Mouse (Mus musculus) intestine, embryonic 14.5 days (tissue): ENCODE measurements at regions not wholly inside any gene's neighbourhood (a gene's known extent, or its start where the extent isn't known, plus 50 kb on each side); places are given as distances from the start of the nearest gene placed in this dataset.

Source experiments
- ATAC-seq: fragments of 200-750 bp; cut with Nextera tagmentation; replicated peaks from 2 replicates; pipeline ENCODE4 v1.8.0; 2017; ENCODE audit warnings: low read depth, moderate number of reproducible peaks, moderate TSS enrichment, moderate library complexity; ENCODE audit not compliant: low FRiP score, low TSS enrichment
- DNase-seq: peaks from one replicate; pipeline ENCODE4 v3.0.0-alpha.2; 2018; ENCODE audit warnings: low spot score
- H3K27ac ChIP-seq: fragments of 300-500 bp; sonication (generic); 2 replicates; pipeline ENCODE4 v1.5.1; 2014; ENCODE audit warnings: low read depth, mild to moderate bottlenecking, control low read depth
- H3K27me3 ChIP-seq: fragments of 300-500 bp; sonication (generic); replicated peaks from 2 replicates; pipeline ENCODE4 v1.6.1; 2014; ENCODE audit warnings: low read length, control low read depth; ENCODE audit not compliant: control insufficient read depth, insufficient read depth
- H3K36me3 ChIP-seq: fragments of 300-500 bp; sonication (generic); 2 replicates; pipeline ENCODE4 v1.6.1; 2014; ENCODE audit warnings: low read length, control low read depth; ENCODE audit not compliant: control insufficient read depth, insufficient read depth
- H3K4me1 ChIP-seq: fragments of 300-500 bp; sonication (generic); replicated peaks from 2 replicates; pipeline ENCODE4 v1.6.1; 2014; ENCODE audit warnings: low read length, control low read depth, mixed read lengths; ENCODE audit not compliant: control insufficient read depth, insufficient read depth
- H3K4me2 ChIP-seq: fragments of 300-500 bp; sonication (generic); 2 replicates; pipeline ENCODE4 v1.6.1; 2014; ENCODE audit warnings: low read length
- H3K4me3 ChIP-seq: fragments of 300-500 bp; sonication (generic); 2 replicates; pipeline ENCODE4 v1.5.1; 2014; ENCODE audit warnings: low read depth, low read length, control low read depth, mixed read lengths
- H3K9ac ChIP-seq: fragments of 300-500 bp; sonication (generic); 2 replicates; pipeline ENCODE4 v1.6.1; 2014; ENCODE audit warnings: mild to moderate bottlenecking, low read length
- H3K9me3 ChIP-seq: fragments of 300-500 bp; sonication (generic); 2 replicates; pipeline ENCODE4 v1.6.1; 2016; ENCODE audit warnings: low read length, control low read depth; ENCODE audit not compliant: control insufficient read depth
- WGBS: fragments of 180-500 bp; shearing (Covaris S2); extraction: QIAGEN DNeasy Blood & Tissue Kit; methylation state at CpG from one replicate; pipeline ENCODE4 v1.1.7; 2014; 5-methylcytosine and 5-hydroxymethylcytosine counted together

DNA sequence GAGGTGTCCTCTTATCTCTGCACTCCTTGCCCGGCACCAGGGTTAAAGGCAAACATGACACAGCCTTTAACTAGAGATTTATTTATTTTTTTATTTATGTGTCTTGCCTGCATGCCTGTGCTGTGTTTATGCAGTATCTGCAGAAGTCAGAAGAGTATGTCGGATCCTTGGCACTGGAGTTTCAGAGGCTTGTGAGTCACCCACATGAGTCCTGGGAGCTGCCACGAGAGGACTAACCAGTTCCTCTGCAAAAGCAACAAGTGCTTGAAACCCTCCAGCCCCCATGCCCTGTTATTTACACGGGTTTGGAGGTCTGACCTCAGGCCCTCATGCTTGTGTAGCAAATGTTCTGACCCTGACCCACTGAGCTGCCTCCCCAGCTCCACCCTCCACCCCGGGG, 210.6 kb downstream of the Sec16b start:
- Histone ChIP-seq H3K4me2 (no peak overlapping the region), H3K4me3 (no peak overlapping the region), H3K27ac (no peak overlapping the region), H3K4me1 (no peaks in the 10 kb centered on the region), H3K36me3 (no peaks in the 10 kb centered on the region), H3K9me3 (no peaks in the 10 kb centered on the region), H3K27me3 (no peaks in the 10 kb centered on the region), H3K9ac (no peak overlapping the region)
- DNase-seq (no peak), ATAC-seq (no peak)
- WGBS: 36% methylated on average over 5 of the region's 5 CpGs

GRCm38 (mm10) chr1:157721946-157722345, 215.4 kb downstream of the Sec16b start:
- Histone ChIP-seq H3K27ac (no peak overlapping the region), H3K27me3 (no peaks in the 10 kb centered on the region), H3K9ac (no peak overlapping the region), H3K9me3 (no peaks in the 10 kb centered on the region), H3K4me1 (0 out of 2 replicates have a peak, but pooled peaks cover 3% of the 10 kb centered on the region), H3K36me3 (no peaks in the 10 kb centered on the region), H3K4me3 (no peak overlapping the region), H3K4me2 (no peak overlapping the region)
- no peak for DNase-seq
- 84% methylated on average over 5 of the region's 5 CpGs for WGBS
- no peak for ATAC-seq

- Histone ChIP-seq H3K36me3 (no peaks in the 10 kb centered on the region), H3K4me3 (no peak overlapping the region), H3K9me3 (no peaks in the 10 kb centered on the region), H3K4me2 (no peak overlapping the region), H3K4me1 (no peaks in the 10 kb centered on the region), H3K9ac (no peak overlapping the region), H3K27me3 (no peaks in the 10 kb centered on the region), H3K27ac (no peak overlapping the region)
- DNase-seq (no peak), ATAC-seq (no peak)
- WGBS: 88% methylated on average over 1 of the region's 1 CpGs
Observed at GRCm38 (mm10) chr1:157731124-157731523, 224.6 kb downstream of the Sec16b start.

DNA sequence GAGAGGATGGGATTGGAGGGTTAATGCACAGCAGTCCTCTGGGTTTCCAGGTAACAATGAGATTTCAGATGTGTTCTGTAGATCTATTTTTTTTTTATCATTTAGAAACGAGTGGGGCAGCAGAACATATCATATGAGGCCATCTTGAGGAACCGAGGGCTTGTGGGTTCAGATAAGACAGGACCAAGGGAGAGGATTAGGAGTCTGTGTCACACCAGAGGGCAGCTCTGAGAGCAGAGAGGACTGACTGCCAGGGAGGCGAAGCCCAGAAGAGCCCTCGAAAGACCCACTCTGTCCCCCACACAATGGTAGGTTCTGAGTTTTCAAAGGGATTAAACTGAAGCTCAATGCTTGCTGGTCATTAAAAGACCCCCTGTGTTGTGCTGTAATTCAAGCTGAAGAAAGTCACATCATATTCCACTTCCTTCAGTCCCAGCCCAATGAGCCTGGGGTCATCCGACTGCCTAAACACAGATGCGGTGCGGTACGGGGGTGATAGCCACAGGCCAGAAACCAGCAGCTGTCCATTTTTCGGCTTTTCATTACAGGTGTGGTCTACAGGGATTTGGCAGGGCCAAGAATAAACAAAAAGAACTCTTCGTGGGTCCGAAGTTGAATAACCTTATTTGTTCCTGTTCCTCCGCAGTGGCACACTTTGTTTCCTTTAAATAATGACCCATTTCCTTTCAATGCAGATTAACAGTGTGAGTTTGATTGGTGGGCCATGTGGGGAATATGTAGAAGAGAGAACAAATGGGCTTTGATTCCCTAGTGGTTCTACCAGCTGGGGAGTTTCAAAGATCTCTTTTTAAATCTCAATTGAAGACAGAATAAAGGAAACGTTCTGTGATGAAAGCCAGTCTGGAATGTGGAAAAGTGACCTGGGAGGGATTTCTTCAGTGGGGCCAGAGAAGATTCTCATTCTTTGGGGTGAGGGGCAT, 234.5 kb downstream of the Sec16b start:
- H3K27ac ChIP-seq: no peak overlapping the region
- H3K9me3 ChIP-seq: no peaks in the 10 kb centered on the region
- no peak overlapping the region for H3K9ac ChIP-seq
- no peaks in the 10 kb centered on the region for H3K36me3 ChIP-seq
- H3K4me3 ChIP-seq: no peak overlapping the region
- ATAC-seq (no peak), DNase-seq (no peak)
- no peak overlapping the region for H3K4me2 ChIP-seq
- WGBS: 72% methylated on average over 13 of the region's 13 CpGs
- H3K27me3 ChIP-seq: no peaks in the 10 kb centered on the region
- no peaks in the 10 kb centered on the region for H3K4me1 ChIP-seq

DNA sequence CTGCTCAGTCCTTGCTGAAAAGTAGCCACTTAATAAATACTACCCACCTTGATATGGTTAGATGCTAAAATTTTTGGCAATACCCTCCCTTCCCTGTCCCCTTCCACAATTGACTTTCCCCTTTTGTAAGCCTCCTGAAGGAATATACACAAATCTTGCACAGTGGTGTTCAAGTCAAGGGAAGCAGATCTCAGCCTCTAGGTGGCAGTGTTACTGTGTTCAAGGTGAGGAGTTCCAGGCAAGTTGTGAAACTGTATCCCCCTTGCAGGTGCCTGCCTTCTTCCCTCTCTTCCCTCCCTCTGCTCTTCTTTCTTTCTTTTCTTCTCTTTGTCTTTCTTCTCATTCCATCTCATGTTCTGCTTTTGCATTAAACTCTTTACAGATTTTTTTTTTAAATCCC, 239.1 kb downstream of the Sec16b start:
- Histone ChIP-seq H3K36me3 (no peaks in the 10 kb centered on the region), H3K27me3 (no peaks in the 10 kb centered on the region), H3K27ac (no peak overlapping the region), H3K4me1 (no peaks in the 10 kb centered on the region), H3K4me3 (no peak overlapping the region), H3K9ac (no peak overlapping the region), H3K4me2 (no peak overlapping the region), H3K9me3 (no peaks in the 10 kb centered on the region)
- ATAC-seq (no peak; the same call in 1 of the 2 replicates), DNase-seq (peak; percentile 60)

DNA sequence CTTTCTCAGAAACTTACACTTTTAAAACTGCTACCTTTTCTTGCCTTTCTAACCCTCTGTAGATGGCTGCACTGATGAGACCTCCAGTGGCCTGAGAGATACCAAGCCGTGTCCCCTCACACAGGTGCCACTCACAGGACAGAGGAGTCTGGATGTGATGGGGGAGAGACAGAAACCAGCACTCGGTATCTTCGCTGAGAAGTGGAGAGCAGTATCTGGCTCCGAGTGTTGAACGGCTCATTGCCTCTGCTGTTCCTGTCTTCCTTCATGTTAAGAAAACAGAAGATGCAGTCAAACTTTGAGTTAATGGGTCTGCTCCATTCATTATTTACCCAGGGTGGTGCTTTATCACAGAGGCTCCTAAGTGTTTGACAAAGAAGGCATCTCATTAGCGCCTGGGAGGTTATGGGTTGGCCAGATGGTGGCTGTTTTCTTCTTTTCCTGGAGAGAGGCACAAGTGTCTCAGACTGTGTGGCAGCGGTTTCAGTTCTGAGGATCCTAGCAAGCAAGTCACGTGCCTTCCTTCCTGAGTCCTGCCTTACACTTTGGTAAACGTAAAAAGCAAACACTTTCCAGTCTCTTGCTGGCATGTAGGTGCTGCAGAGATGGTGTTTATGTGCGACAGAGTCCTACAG, 248.6 kb downstream of the Sec16b start:
- H3K27me3 ChIP-seq: no peaks in the 10 kb centered on the region
- no peak overlapping the region for H3K27ac ChIP-seq
- H3K4me1 ChIP-seq: no peaks in the 10 kb centered on the region
- H3K4me2 ChIP-seq: no peak overlapping the region
- H3K9me3 ChIP-seq: no peaks in the 10 kb centered on the region
- no peak for ATAC-seq
- no peak for DNase-seq
- 32% methylated on average over 10 of the region's 10 CpGs for WGBS
- H3K9ac ChIP-seq: no peak overlapping the region
- H3K36me3 ChIP-seq: no peaks in the 10 kb centered on the region
- H3K4me3 ChIP-seq: no peak overlapping the region

DNA sequence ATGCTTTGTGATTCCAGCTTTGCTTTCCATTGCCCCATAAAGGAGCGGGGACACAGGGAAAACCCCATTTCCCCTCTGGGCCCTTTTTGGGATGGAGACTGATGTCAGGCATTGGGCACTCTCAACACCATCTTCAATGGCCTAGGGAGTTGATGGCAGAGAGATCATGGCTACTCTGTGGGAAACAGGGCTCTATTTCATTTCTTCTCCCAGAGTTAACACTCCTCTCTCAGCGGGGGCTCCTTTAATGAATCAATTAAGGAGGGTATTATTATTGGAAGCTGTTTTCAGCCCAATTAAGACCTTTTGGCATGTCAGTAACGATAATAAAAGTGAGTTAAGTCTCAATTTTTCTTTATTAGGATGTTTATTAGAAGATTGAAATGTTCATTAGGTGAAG, 250.4 kb downstream of the Sec16b start:
- Histone ChIP-seq H3K4me1 (no peaks in the 10 kb centered on the region), H3K36me3 (no peaks in the 10 kb centered on the region), H3K27ac (no peak overlapping the region), H3K4me2 (no peak overlapping the region), H3K4me3 (no peak overlapping the region), H3K9me3 (no peaks in the 10 kb centered on the region), H3K27me3 (no peaks in the 10 kb centered on the region), H3K9ac (no peak overlapping the region)
- no peak for DNase-seq
- 87% methylated on average over 3 of the region's 3 CpGs for WGBS
- no peak for ATAC-seq

GRCm38 (mm10) chr1:157758337-157758736, 251.8 kb downstream of the Sec16b start:
- Histone ChIP-seq H3K27me3 (no peaks in the 10 kb centered on the region), H3K9me3 (no peaks in the 10 kb centered on the region), H3K9ac (no peak overlapping the region), H3K4me3 (no peak overlapping the region), H3K4me2 (no peak overlapping the region), H3K4me1 (no peaks in the 10 kb centered on the region), H3K27ac (no peak overlapping the region), H3K36me3 (no peaks in the 10 kb centered on the region)
- WGBS: 97% methylated on average over 1 of the region's 1 CpGs
- DNase-seq (no peak), ATAC-seq (no peak)

GRCm38 (mm10) chr1:157768201-157768600, 261.7 kb downstream of the Sec16b start:
- H3K4me2 ChIP-seq: no peak overlapping the region
- no peaks in the 10 kb centered on the region for H3K27me3 ChIP-seq
- no peaks in the 10 kb centered on the region for H3K36me3 ChIP-seq
- no peak overlapping the region for H3K4me3 ChIP-seq
- H3K27ac ChIP-seq: no peak overlapping the region
- peak; percentile 64 for DNase-seq
- H3K9ac ChIP-seq: no peak overlapping the region
- no peaks in the 10 kb centered on the region for H3K4me1 ChIP-seq
- H3K9me3 ChIP-seq: no peaks in the 10 kb centered on the region
- 37% methylated on average over 6 of the region's 6 CpGs for WGBS
- ATAC-seq: no peak
